Mouse (Mus musculus) limb, embryonic 11.5 days (tissue): ENCODE data around the gene Gdpd2. TPM values are rescaled to one million over a fixed set of nuclear protein-coding genes. Genes with fewer than 3 reads are reported as not detected.

Source experiments
- polyA plus RNA-seq: library from polyadenylated mRNA; unstranded; fragments of >200 nt; fragmentation: Nextera tagmentation; extraction: Ambion mirVana; gene quantifications from 2 replicates; pipeline ENCODE4 v1.2.1, GENCODE M21; 2014

Gene Gdpd2
- polyA plus RNA-seq, 1 experiment from 2014 or later, result 1.3 TPM

Other genes with a start within 250 kb of the Gdpd2 start
- 44.2 and 47.3 TPM in 2 replicates for gene Igbp1, start 235.6 kb upstream of the Gdpd2 start, polyA plus RNA-seq
- gene Dgat2l6, start 205.0 kb upstream of the Gdpd2 start, polyA plus RNA-seq, result not detected in 2 replicates
- gene Awat1, start 157.6 kb upstream of the Gdpd2 start, polyA plus RNA-seq, result not detected in 2 replicates
- not detected in 2 replicates for gene P2ry4, start 135.0 kb upstream of the Gdpd2 start, polyA plus RNA-seq
- gene Arr3, start 124.4 kb upstream of the Gdpd2 start, polyA plus RNA-seq, result not detected in 2 replicates
- 47.9 and 48.2 TPM in 2 replicates for gene Kif4, start 104.1 kb upstream of the Gdpd2 start, polyA plus RNA-seq
- 116 and 118 TPM in 2 replicates for gene Pdzd11, start 103.3 kb upstream of the Gdpd2 start, polyA plus RNA-seq
- 6.0 and 11.4 TPM in 2 replicates for gene Dlg3, start 37.8 kb downstream of the Gdpd2 start, polyA plus RNA-seq